Mouse (Mus musculus): ENCODE measurements around the gene Gga2.

The Gga2 gene

GRCm38 (mm10) chr7:121963883-121964398, 57.1 kb downstream of the Gga2 start:
- ChIA-PET POLR2A (interaction anchor here in 2 of 4 experiments (0.7 to 1.6 kb wide), 15 partner anchors 9 to 257 kb away, joined by 3 to 9 read pairs (median 3); partner anchors contain the start of genes Gga2 (in 2 of the 2), Scnn1g (in 2 of the 2), Ears2 (in 1 of the 2) and Ubfd1 (in 1 of the 2)), CTCF (interaction anchor here (0.6 to 5.1 kb wide), 49 partner anchors 9 to 486 kb away, joined by 3 to 95 read pairs (median 4); partner anchors contain the start of genes Scnn1g (in 4 of the 4), Cog7 (in 2 of the 4), Ears2 (in 1 of the 4) and Gga2 (in 1 of the 4))

- CTCF ChIA-PET: interaction anchor here (0.6 to 5.1 kb wide), 13 partner anchors 13 to 861 kb away, joined by 3 to 95 read pairs (median 8); partner anchors contain the start of gene Scnn1g (in 4 of the 4)
- POLR2A ChIA-PET: interaction anchor here (0.5 to 3.0 kb wide), 15 partner anchors 9 to 229 kb away, joined by 3 to 18 read pairs (median 3); partner anchors contain the start of genes Cog7 (in 2 of the 4), Scnn1g (in 2 of the 4) and Gga2 (in 1 of the 4)
Measured at GRCm38 (mm10) chr7:121962571-121962959, 58.5 kb downstream of the Gga2 start.

GRCm38 (mm10) chr7:121961913-121962570, 59.0 kb downstream of the Gga2 start:
- ChIA-PET CTCF (interaction anchor here (0.6 to 5.1 kb wide), 11 partner anchors 13 to 1635 kb away, joined by 3 to 95 read pairs (median 13); partner anchors contain the start of gene Scnn1g (in 4 of the 4)), POLR2A (interaction anchor here (0.5 to 3.0 kb wide), 16 partner anchors 9 to 228 kb away, joined by 3 to 18 read pairs (median 4); partner anchors contain the start of genes Scnn1g (in 2 of the 4), Cog7 (in 1 of the 4) and Gga2 (in 1 of the 4))

GRCm38 (mm10) chr7:121955802-121956201, 65.2 kb downstream of the Gga2 start:
- CTCF ChIA-PET: interaction anchor here in 2 of 4 experiments (1.1 to 1.7 kb wide), 4 partner anchors 8 to 222 kb away, joined by 3 to 5 read pairs (median 5); partner anchors contain the start of gene Scnn1g (in 2 of the 2)
- POLR2A ChIA-PET: interaction anchor here in 1 of 4 experiments (1.7 kb wide), 1 partner anchor 9 kb away, joined by 8 read pairs; no protein-coding TSS in a partner anchor

GRCm38 (mm10) chr7:121954891-121955669, 65.9 kb downstream of the Gga2 start:
- ChIA-PET POLR2A (interaction anchor here in 1 of 4 experiments (1.4 kb wide), 1 partner anchor 9 kb away, joined by 4 read pairs; no protein-coding TSS in a partner anchor), CTCF (interaction anchor here in 2 of 4 experiments (0.9 to 1.7 kb wide), 5 partner anchors 9 to 221 kb away, joined by 3 to 5 read pairs (median 4); partner anchors contain the start of gene Scnn1g (in 2 of the 2))

GRCm38 (mm10) chr7:121947513-121947912, 73.5 kb downstream of the Gga2 start:
- CTCF ChIA-PET: interaction anchor here (0.6 to 2.5 kb wide), 8 partner anchors 11 to 214 kb away, joined by 3 to 14 read pairs (median 4); partner anchors contain the start of gene Scnn1g (in 3 of the 4)
- POLR2A ChIA-PET: interaction anchor here in 3 of 4 experiments (0.6 to 2.4 kb wide), 11 partner anchors 9 to 281 kb away, joined by 3 to 8 read pairs (median 3); no protein-coding TSS in a partner anchor

- ChIA-PET CTCF (interaction anchor here in 3 of 4 experiments (0.6 to 2.6 kb wide), 7 partner anchors 17 to 212 kb away, joined by 3 to 13 read pairs (median 4); partner anchors contain the start of gene Scnn1g (in 2 of the 3)), POLR2A (interaction anchor here in 3 of 4 experiments (0.6 to 2.4 kb wide), 5 partner anchors 8 to 85 kb away, joined by 3 to 8 read pairs (median 4); partner anchors contain the start of gene Gga2 (in 1 of the 3))
Measured at GRCm38 (mm10) chr7:121946196-121946595, 74.8 kb downstream of the Gga2 start.

- POLR2A ChIA-PET: interaction anchor here in 1 of 4 experiments (2.0 kb wide), 1 partner anchor 78 kb away, joined by 4 read pairs; no protein-coding TSS in a partner anchor
- CTCF ChIA-PET: interaction anchor here (0.6 to 2.8 kb wide), 9 partner anchors 21 to 793 kb away, joined by 3 to 24 read pairs (median 3); partner anchors contain the start of genes Scnn1g (in 2 of the 4) and Scnn1b (in 1 of the 4)
Measured at GRCm38 (mm10) chr7:121942371-121942770, 78.7 kb downstream of the Gga2 start.

- ChIA-PET CTCF (interaction anchor here in 2 of 4 experiments (1.9 to 2.8 kb wide), 3 partner anchors 22 to 207 kb away, joined by 7 to 24 read pairs (median 10); partner anchors contain the start of gene Scnn1g (in 2 of the 2)), POLR2A (interaction anchor here in 2 of 4 experiments (1.0 to 2.0 kb wide), 3 partner anchors 20 to 127 kb away, joined by 3 to 4 read pairs (median 4); no protein-coding TSS in a partner anchor)
Measured at GRCm38 (mm10) chr7:121941640-121942039, 79.4 kb downstream of the Gga2 start.

GRCm38 (mm10) chr7:121941016-121941415, 80.0 kb downstream of the Gga2 start:
- ChIA-PET POLR2A (interaction anchor here in 2 of 4 experiments (1.0 to 2.0 kb wide), 3 partner anchors 21 to 127 kb away, joined by 3 to 4 read pairs (median 4); no protein-coding TSS in a partner anchor), CTCF (interaction anchor here in 2 of 4 experiments (0.6 to 2.8 kb wide), 3 partner anchors 42 to 206 kb away, joined by 3 to 24 read pairs (median 5); partner anchors contain the start of gene Scnn1g (in 1 of the 2))

GRCm38 (mm10) chr7:121939729-121940128, 81.3 kb downstream of the Gga2 start:
- CTCF ChIA-PET: interaction anchor here in 3 of 4 experiments (0.5 to 1.1 kb wide), 5 partner anchors 24 to 693 kb away, joined by 3 to 5 read pairs (median 4); partner anchors contain the start of gene Scnn1g (in 1 of the 3)
- POLR2A ChIA-PET: interaction anchor here in 1 of 4 experiments (1.2 kb wide), 1 partner anchor 78 kb away, joined by 3 read pairs; no protein-coding TSS in a partner anchor

GRCm38 (mm10) chr7:121939244-121939643, 81.8 kb downstream of the Gga2 start:
- POLR2A ChIA-PET: interaction anchor here in 2 of 4 experiments (1.1 to 1.8 kb wide), 3 partner anchors 19 to 79 kb away, joined by 3 to 4 read pairs (median 3); no protein-coding TSS in a partner anchor
- CTCF ChIA-PET: interaction anchor here in 2 of 4 experiments (0.6 to 2.2 kb wide), 4 partner anchors 25 to 205 kb away, joined by 3 to 5 read pairs (median 5); partner anchors contain the start of gene Scnn1g (in 1 of the 2)

GRCm38 (mm10) chr7:121938124-121938891, 82.7 kb downstream of the Gga2 start:
- ChIA-PET POLR2A (interaction anchor here in 2 of 4 experiments (1.1 to 1.8 kb wide), 3 partner anchors 8 to 46 kb away, joined by 3 to 6 read pairs (median 4); no protein-coding TSS in a partner anchor), CTCF (interaction anchor here in 2 of 4 experiments (0.5 to 2.2 kb wide), 2 partner anchors 20 to 39 kb away, joined by 3 to 5 read pairs; no protein-coding TSS in a partner anchor)

GRCm38 (mm10) chr7:121936861-121937630, 84.0 kb downstream of the Gga2 start:
- CTCF ChIA-PET: interaction anchor here in 3 of 4 experiments (0.5 to 2.2 kb wide), 5 partner anchors 10 to 158 kb away, joined by 3 to 5 read pairs (median 5); no protein-coding TSS in a partner anchor

More at GRCm38 (mm10) chr7:121936861-121937630, 84.0 kb downstream of the Gga2 start:
- POLR2A ChIA-PET: interaction anchor here in 2 of 4 experiments (1.4 to 1.7 kb wide), 3 partner anchors 9 to 44 kb away, joined by 3 to 6 read pairs (median 4); partner anchors contain the start of gene Cog7 (in 1 of the 2)
